Comparison of ENCODE assay signal across 29 mouse cellular contexts in genomic region chr12:55329351-55329750, GRCm38 (mm10). TPM values are rescaled to one million over a fixed set of nuclear protein-coding genes. Genes with fewer than 3 reads are reported as not detected.
DNase-seq lines count a peak whose midpoint lies in the region; ATAC-seq and TF ChIP-seq lines count a peak whose summit lies in the region.
"Had no signal": no experiment of that assay in that cellular context is flagged by ENCODE, and none has a peak within 500 bp of the region (broad histone marks: within the 10 kb centered on the region; RNA-seq: fewer than 3 reads in every experiment).

No protein-coding gene starts in this region.

- WGBS in liver, embryonic 12.5 days (ENCODE audit: insufficient replicate concordance) = 16% methylated on average over 7 of the region's 7 CpGs
- WGBS in liver, postnatal 0 days (ENCODE audit: insufficient replicate concordance) = 45% methylated on average over 7 of the region's 7 CpGs

- H3K9ac ChIP-seq in liver, embryonic 12.5 days = no peak overlapping the region
- H3K9ac ChIP-seq in liver, postnatal 0 days (replicated peaks) = no peak overlapping the region
- H3K9ac ChIP-seq: embryonic facial prominence, embryonic 12.5 days; forebrain, embryonic 15.5 days; heart, embryonic 15.5 days; midbrain, embryonic 12.5 days; neural tube, embryonic 12.5 days had no signal

- peak overlapping the region; percentile 37 for H3K27ac ChIP-seq in liver, embryonic 12.5 days
- no peak overlapping the region for H3K27ac ChIP-seq in liver, postnatal 0 days (ENCODE audit: low read depth)
- H3K27ac ChIP-seq: embryonic facial prominence, embryonic 12.5 days; forebrain, embryonic 15.5 days; gastrocnemius, adult 2 months; heart, embryonic 10.5 days; heart, embryonic 15.5 days; macrophage; midbrain, embryonic 12.5 days; neural tube, embryonic 12.5 days; stomach, postnatal 0 days had no signal

- peaks cover 13% of the 10 kb centered on the region for H3K36me3 ChIP-seq in liver, embryonic 12.5 days
- 0 out of 2 replicates have a peak, but pooled peaks cover 4% of the 10 kb centered on the region for H3K36me3 ChIP-seq in liver, postnatal 0 days (replicated peaks; ENCODE audit: insufficient read depth, low read length)
- H3K36me3 ChIP-seq: forebrain, embryonic 15.5 days; heart, embryonic 15.5 days; midbrain, embryonic 12.5 days had no signal

- peak; percentile 57 for DNase-seq in 416B (ENCODE audit: low read depth)
- DNase-seq in c-Kit-positive CD71-negative TER-119-negative erythroid progenitor cells, embryonic 14.5 days (ENCODE audit: low read depth) = peak; percentile 24
- DNase-seq in liver, postnatal 0 days = no peak
- no peak for DNase-seq in spleen, adult 12 weeks (ENCODE audit: low spot score)
- no peak for DNase-seq in kidney, adult 11 months
- no peak for DNase-seq in heart, adult 18-20 months
- DNase-seq in layer of hippocampus, adult 11-12 months (ENCODE audit: low spot score) = no peak
- DNase-seq: adrenal gland, adult 8-10 months; cerebellum, adult 2 months; cerebellum, postnatal 14 days; gastrocnemius, adult 2 months; kidney, adult 9 months; kidney, postnatal 10 days; layer of hippocampus, adult 9-11 months; right cerebral cortex, adult 18-20 months; thymus, adult 18-20 months; thymus, postnatal 25 days had no signal

- peaks cover 24% of the 10 kb centered on the region for H3K4me1 ChIP-seq in liver, embryonic 12.5 days
- H3K4me1 ChIP-seq in liver, postnatal 0 days (ENCODE audit: insufficient read depth) = no peaks in the 10 kb centered on the region
- H3K4me1 ChIP-seq: embryonic facial prominence, embryonic 12.5 days; forebrain, embryonic 15.5 days; heart, embryonic 10.5 days; heart, embryonic 15.5 days; midbrain, embryonic 12.5 days; neural tube, embryonic 12.5 days had no signal

- ATAC-seq in liver, embryonic 12.5 days = peak; percentile 68
- ATAC-seq in liver, postnatal 0 days = peak; percentile 27; the same call in 1 of the 2 replicates
- ATAC-seq: activated CD4-positive, CD25-positive, alpha-beta regulatory T cell, adult 4 months; forebrain, embryonic 15.5 days; hindbrain, embryonic 16.5 days had no signal

- no peak for TF ChIP-seq CTCF in liver, postnatal 0 days (IDR thresholded peaks at IDR 0.05; ENCODE audit: low read depth)

- no peak overlapping the region for H3K4me3 ChIP-seq in liver, embryonic 12.5 days
- H3K4me3 ChIP-seq in liver, postnatal 0 days (ENCODE audit: low read depth, low read length) = no peak overlapping the region
- H3K4me3 ChIP-seq: embryonic facial prominence, embryonic 12.5 days; forebrain, embryonic 15.5 days; gastrocnemius, adult 2 months; heart, embryonic 10.5 days; heart, embryonic 15.5 days; midbrain, embryonic 12.5 days; myocyte; neural tube, embryonic 12.5 days had no signal

- peak; percentile 81 for TF ChIP-seq EP300 in liver, postnatal 0 days (IDR thresholded peaks at IDR 0.05; ENCODE audit: low read depth)

- no peaks in the 10 kb centered on the region for H3K9me3 ChIP-seq in liver, embryonic 12.5 days (replicated peaks)
- no peaks in the 10 kb centered on the region for H3K9me3 ChIP-seq in liver, postnatal 0 days (ENCODE audit: low read length)
- H3K9me3 ChIP-seq: embryonic facial prominence, embryonic 12.5 days; forebrain, embryonic 15.5 days; heart, embryonic 10.5 days; heart, embryonic 15.5 days; midbrain, embryonic 12.5 days; neural tube, embryonic 12.5 days had no signal

- peak overlapping the region; percentile 8 for H3K4me2 ChIP-seq in liver, embryonic 12.5 days
- no peak overlapping the region for H3K4me2 ChIP-seq in liver, postnatal 0 days (ENCODE audit: low read depth, low read length)
- H3K4me2 ChIP-seq: embryonic facial prominence, embryonic 12.5 days; forebrain, embryonic 15.5 days; heart, embryonic 15.5 days; midbrain, embryonic 12.5 days; neural tube, embryonic 12.5 days had no signal

- H3K27me3 ChIP-seq in liver, embryonic 12.5 days (replicated peaks) = no peaks in the 10 kb centered on the region
- peaks cover 20% of the 10 kb centered on the region for H3K27me3 ChIP-seq in liver, postnatal 0 days (ENCODE audit: insufficient read depth, low read length)
- H3K27me3 ChIP-seq: embryonic facial prominence, embryonic 12.5 days; forebrain, embryonic 15.5 days; heart, embryonic 15.5 days; midbrain, embryonic 12.5 days; neural tube, embryonic 12.5 days had no signal

RNA-seq across cellular contexts. Expression of gene Ppp2r3c, which starts 26.6 kb away (rescaled TPM):
- 10.3 and 11.8 TPM in 2 replicates for polyA plus RNA-seq in liver, embryonic 12.5 days (2016; fragmentation: Nextera tagmentation; extraction: Ambion mirVana)
- polyA plus RNA-seq in liver, postnatal 0 days (2015; fragmentation: Nextera tagmentation; extraction: Ambion mirVana) = 4.3 TPM in 2 replicates
- total RNA-seq in heart, adult 18-20 months (2021) = 10 to 100 TPM in 1 of 2 experiments, 1 to 10 TPM in 1; 8.4 to 10.3 TPM

RNA-seq across cellular contexts. Expression of gene 1110008L16Rik, which starts 30.0 kb away (rescaled TPM):
- polyA plus RNA-seq in liver, embryonic 12.5 days (2016; fragmentation: Nextera tagmentation; extraction: Ambion mirVana) = 12.4 and 13.4 TPM in 2 replicates
- polyA plus RNA-seq in liver, postnatal 0 days (2015; fragmentation: Nextera tagmentation; extraction: Ambion mirVana) = 5.5 and 5.9 TPM in 2 replicates
- total RNA-seq in heart, adult 18-20 months (2021) = 10 to 100 TPM in 1 of 2 experiments, 1 to 10 TPM in 1; 9.6 to 10.7 TPM

RNA-seq across cellular contexts. Expression of gene Psma6, which starts 54.7 kb away (rescaled TPM):
- polyA plus RNA-seq in liver, embryonic 12.5 days (2016; fragmentation: Nextera tagmentation; extraction: Ambion mirVana) = 282 and 290 TPM in 2 replicates
- 177 and 184 TPM in 2 replicates for polyA plus RNA-seq in liver, postnatal 0 days (2015; fragmentation: Nextera tagmentation; extraction: Ambion mirVana)
- 100 to 1,000 TPM; 171 to 180 TPM for total RNA-seq in heart, adult 18-20 months (2021)

Comparison
In these comparisons a context has a peak if more than half of its experiments do, and no peak if none do; other contexts are left out.
1. DNase-seq: peak in 416B (single experiment) and c-Kit-positive CD71-negative TER-119-negative erythroid progenitor cells, embryonic 14.5 days (single experiment); none in liver, postnatal 0 days (single experiment), spleen, adult 12 weeks (single experiment), kidney, adult 11 months (single experiment), heart, adult 18-20 months (0 of 2) and layer of hippocampus, adult 11-12 months (single experiment).